Mouse (Mus musculus) thymus, postnatal 4 days (tissue): ENCODE measurements around the gene Gstt2.

ENCODE experiments used
- DNase-seq: peaks from one replicate; pipeline ENCODE4 v3.0.0; 2021

The Gstt2 gene

DNA sequence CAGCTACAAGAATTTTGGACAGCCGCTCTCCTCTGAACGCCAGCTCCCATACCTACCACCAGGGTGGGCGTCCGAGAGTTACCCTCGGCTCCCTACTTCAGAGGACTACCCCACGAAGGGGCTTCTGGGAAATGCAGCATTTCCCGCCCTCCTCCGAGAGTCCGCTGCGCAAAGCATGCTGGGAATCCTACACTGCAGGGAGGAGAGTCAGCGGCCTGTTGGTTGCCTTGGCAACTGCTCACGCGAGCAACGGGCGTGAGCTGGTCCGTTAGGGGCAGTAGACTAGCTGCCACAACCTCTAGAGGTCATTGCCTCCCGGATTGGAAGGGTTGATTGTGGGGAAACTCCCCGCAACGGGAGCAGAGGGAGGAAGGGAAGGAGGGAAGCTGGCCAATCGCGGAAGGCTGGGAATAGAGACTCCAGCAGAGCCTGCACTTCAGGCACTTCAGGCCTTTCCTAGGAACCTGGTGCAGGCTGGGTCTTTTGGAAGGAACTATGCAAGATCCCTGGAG lies at the start of gene Gstt2:
Gstt2 (minus strand) TSS at position 177 of the 512 bp plus-strand sequence.
- peak; percentile 91 for DNase-seq

DNA sequence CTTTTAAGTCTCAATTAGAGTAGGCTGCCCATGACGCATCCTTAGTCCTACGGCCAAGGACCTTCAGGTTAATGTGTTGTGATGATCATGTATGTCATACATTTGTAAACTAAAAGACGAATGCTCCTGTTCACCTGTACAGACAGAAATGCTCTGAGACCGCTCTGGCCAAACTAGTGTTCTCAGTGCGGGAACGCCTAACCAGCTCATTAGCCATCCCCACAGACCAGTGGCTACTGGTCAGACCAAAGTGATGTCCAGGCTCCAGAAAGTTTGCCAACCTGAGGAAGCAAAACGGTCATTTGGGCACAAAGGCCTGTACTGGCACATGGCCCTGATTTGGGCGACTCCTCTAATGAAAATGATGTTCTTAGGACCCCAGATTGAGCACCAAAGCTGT lies 47.5 kb upstream of the Gstt2 start:
- DNase-seq: no peak

DNA sequence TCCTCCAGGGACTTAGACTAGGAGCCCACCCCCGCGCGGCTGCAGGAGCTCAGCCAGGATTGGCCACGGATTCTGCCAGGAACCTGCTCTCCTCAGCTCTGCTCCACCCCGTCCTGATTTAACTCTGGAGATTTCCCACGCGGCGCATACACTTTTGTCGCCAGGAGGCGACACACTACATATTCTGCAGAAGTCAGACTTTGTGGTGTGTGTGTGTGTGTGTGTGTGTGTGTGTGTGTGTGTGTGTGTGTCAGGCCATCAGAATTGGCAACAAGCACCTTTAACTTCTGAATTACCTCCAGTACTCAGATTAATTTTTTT lies 46.0 kb upstream of the Gstt2 start:
- peak; percentile 74 for DNase-seq

DNA sequence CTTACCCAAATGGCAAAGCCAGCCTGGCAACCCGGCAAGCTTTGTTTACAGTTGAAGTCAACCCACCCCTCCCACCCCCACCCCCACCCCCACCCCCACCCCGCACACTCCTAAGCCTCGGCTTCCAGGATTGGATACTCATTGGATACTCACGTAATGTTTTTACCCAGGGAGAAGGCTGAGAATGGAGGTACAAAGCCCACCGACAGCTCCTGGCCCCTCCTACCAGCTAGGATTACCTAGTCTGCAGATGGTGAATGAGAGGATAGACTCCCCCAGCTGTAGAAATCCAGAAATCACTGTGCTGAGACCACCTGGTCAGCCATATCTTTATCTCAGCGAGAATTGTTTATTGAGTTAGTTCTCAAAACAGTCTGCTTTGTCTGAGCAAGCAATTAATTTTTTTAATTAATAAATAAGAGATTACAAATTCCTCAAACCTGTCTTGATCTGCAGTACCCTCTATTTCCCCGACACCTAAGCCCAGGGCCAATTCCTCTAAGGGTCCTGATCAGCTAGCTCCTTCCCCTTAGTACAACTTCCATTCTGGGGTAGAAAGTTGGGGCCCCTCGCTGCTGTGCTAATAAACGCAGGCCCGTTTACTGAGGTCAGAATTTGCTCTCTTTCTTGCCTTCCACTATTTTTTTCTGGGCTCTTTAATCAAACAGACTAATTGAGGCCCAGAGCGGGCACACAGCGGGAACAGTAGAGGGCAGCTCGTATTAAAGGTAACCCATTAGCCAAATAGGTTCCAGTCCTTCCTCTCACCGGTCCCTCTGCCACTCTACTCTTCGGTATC lies 45.4 kb upstream of the Gstt2 start:
- DNase-seq: no peak

DNA sequence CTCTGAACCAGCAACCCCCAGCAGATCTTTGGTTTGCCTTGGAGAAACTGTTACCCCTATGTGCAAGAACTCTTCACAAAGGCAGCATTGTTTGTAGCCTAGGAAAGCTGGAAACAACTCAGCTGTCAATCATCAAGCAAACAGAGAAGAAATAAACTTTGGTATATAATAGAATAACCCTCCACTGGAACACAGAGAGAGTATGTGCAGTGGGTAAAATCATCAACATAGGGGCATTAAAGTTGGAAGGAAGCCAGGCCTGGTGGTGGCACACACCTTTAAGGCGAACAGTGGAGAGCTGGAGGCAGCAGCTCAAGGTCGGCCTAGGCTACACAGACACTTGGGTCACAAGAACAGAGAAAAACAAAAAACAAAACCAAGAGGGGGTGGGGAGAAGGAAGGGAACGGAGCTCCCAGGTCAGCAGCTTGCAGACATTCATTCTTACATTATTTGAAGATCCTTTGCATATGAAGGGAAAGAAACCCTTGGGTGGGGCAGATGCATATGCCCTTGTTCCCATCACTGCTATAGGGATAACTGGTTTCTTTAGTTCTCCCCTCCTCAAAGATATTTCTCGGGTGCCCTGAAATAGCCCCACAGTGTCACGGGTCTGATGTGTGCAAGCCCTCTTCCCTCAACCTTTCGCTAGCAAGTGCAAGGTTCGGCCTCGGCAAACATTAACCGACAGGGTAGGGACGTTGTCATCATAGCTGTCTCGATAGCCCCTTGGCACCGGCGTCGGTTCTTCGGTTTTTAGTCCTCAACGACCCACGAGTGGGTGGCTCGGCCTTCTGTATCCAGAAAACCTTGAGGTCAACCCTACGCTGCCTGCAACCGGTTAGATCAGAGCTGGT lies 44.6 kb upstream of the Gstt2 start:
- no peak for DNase-seq

DNA sequence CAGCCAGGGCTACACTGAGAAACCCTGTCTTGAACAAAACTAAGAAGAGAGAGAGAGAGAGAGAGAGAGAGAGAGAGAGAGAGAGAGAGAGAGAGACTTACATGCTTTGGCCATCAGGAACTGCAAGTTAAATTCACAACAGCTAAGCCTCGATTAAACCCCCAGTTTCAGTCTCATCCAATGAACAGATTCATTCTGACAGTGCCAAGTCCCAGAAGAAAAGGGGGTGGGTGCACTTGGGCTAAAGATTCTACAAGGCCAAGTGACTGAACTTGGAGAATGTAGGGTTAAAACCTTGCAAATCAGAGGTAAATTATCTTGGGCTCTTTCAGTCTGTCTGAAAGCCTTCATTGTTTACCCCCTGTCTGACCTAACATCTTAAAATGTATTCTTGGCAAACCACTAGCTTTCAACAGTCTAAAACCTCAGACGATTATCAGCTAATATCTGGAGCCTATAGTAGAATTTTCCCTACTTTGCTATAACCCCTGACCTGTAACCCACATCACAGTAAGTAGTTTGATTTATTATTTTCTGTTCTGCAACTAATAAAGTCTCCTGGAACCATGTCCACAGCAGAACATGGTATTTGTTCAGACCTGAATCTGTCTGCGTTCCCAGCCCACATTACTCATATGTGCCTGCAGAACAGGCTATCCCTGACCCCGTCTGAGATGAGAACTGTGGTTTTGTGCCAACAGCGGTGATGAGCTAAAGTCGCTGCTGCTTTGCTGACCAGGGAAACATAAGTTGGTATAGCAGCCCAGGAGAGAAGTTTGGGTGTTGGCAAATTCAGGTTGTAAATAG lies 43.8 kb upstream of the Gstt2 start:
- no peak for DNase-seq

DNA sequence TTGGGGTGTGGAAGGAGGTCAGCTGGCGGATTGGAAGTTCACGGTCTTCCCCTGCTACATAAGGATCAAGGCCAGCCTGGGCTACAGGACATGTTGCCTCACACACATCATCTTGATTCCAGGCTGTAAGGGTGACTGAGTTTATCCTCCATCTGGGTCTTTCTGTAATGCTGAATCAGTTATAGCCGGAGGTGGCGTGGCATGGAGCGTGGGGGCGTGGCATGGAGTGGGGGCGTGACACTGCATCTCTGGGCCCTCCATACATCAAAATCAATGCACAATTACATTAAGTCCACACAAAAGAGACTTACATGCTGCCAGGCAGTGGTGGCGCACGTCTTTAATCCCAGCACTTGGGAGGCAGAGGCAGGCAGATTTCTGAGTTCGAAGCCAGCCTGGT lies 43.1 kb upstream of the Gstt2 start:
- no peak for DNase-seq

DNA sequence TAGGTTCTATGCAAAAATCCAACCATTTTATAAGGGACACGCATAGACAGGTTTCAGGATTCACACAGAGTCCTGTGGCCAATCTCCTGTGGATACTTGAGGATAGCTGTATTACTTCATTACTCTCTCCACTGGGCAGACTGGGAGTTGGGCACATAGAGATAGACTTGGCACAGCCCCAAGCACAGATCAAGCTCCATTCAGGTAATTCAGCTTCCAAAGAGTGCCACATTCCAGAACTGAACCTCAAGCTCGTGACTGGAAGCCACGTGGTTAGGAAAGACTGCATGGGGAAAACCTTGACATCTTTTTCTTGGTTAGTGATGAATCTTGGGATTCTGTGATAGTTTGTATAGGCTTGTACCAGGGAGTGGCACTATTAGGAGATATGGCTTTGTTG lies 41.6 kb upstream of the Gstt2 start:
- no peak for DNase-seq

DNA sequence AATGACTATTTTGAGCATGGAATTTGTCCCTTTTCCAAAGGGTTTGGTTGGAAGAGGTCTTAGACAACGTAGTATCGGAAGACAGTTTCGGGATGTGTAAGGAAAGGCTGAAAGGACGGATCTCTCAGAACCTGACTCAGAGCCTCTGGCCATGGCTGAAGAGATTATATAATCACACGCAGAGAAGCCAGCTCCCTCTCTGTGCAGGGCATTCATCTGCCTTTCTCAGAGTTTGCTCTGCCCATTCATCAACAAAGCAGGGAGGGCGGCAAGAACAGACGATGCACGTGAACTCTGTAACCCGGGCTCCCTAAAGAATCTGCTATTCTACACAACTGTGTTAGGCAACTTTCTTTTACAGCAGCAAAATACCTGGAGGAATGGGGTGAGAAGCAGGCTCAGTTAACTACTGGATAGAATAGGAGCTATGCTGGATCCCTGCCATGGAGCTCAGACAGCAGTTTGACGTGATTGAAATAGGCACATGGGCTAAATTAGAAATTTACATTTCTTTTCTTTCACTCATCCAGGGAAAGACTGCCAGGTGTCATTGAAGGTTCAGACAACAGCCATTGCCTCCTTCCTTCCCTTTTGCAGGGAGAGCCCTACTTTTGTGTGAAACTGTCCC lies 36.4 kb upstream of the Gstt2 start:
- DNase-seq: no peak

DNA sequence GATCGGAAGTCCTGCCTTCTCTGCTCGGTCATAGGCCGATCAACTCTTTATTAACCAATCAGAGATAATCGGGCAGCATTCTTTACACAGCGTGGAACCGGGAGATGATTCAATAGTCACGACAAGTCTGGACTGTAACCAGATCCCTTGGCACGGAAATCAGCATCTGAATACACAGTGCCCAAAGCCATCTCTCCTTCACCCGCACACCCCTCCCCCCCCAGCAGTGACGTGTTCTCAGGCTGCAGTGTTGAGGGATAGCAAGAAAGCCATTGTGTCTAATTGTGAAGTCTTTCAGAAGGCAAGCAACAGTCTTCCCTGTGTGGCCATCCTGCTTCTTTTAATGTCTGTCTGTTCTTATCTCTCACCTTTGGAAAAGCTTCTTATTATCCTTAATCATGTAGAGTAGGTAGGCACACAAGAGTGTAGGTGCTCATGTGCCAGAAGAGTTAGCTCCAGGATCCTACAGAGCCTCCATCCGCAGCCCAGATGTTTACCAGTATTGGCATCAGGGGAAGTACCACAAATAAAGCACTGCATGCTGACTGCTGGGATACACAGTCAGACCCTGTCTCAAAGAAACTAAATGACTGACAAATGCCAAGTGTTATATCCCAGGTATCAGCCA lies 35.8 kb upstream of the Gstt2 start:
- no peak for DNase-seq

DNA sequence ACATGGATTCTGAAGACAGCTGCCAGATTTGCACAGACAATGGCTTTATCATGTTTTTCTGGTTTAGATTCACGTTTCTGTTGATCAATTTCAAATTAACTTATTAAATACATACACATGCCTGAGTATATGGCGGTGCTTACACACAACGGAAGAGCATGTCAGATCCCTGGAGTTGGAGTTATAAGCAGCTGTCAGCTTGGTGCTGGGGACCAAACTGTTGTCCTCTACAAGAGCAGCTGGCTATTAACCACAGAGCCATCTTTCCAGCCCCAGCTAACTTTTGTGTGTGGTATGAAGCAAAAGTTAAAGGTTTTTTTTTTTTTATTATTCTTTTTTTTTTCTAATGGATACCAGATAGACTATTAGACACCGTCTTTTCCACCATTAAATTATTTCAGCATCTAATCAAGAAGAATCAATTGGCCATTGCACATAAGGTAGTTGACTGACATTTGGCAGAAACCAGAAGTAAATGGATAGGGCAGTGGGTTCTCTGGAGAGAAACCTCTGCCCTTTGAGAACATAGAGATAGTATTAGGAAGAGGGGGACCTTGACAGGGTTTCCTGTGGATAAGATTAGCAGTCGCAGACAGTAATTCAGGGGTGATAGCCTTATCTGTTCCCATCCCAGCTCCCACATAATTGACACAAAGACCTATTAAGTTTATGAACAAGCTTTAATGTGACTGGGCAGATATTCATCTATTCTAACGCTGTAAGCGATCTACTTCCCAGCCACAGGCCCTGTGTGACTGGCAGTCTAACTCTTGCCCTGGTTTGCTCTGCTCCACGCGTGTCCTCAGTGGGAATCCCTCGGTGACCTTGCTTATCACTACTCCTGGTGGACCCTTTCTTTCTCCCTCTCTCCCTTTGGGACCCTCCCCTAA lies 35.0 kb upstream of the Gstt2 start:
- DNase-seq: no peak

DNA sequence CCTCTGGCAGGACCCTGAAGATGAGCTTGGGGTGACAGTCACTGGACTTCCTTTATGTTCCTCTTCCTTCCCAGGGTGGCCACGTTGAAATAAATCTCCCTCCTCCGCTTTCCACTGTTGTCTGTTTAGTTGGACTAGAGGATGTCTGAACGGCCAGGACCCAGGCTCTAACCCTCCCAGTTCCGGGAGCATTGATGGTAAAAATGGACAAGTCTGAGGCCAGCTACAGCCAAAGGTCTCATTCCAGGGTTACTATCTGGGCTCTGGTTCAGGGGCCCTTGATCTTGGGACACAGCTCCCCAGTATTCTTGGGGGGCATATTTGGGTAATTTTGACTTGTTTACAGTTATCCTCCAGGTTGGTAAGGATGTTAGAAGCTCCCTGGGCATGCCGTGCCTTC lies 24.4 kb upstream of the Gstt2 start:
- no peak for DNase-seq

DNA sequence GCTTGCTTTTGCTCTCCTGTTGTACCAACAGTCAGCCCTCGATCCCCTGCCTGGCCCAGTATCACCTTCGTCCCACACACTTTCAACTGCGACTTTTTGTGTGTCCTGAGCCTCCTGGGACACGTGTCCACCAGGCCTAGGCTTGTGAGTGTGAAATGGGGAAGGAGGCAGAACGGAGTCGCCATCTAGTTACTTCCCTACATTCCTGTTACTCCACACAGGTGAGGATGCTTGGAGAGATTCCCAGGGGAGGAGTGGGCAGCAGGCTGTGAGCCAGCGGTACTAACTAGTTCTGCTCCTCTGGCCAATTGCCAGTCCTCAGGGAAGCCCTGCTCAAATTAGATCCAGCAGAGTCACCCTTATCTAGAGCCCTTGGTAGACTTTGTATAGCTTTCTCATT lies 23.5 kb upstream of the Gstt2 start:
- DNase-seq: no peak

DNA sequence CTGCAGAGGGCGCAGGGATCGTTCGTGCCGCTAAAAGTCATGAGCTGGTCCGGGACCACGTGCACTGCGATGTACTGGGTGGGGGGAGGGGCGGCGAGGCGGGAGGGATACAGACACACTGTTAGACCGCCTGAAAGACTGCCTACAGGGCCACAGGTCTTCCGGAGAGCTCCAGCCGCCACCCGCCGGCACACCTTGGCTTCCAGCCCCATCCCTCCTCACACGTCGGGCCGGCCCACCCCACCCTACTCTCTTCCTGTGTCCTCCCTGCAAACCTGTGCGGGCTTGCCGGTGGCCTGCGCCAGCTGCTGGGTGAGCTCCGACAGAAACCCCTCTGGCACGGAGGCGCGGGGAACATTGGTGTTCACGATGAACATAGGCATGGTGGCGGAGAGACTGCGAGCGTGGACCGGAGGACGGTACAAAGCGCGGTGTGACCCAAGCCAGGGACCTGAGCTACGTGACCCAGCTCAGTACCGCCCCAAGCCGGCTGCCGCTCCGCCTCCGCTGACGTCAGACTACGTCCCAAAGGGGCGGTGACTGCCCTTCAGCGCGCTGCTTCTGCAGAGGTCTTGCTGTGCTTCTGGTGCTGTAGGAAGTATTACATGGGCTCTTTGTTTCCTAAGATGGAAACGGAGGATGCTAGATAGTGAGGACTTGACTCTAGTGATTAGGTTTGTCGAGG lies 22.7 kb upstream of the Gstt2 start, which contains the start of gene Mif:
Mif (minus strand) TSS at position 455 of the 685 bp plus-strand sequence.
- peak; percentile 92 for DNase-seq

DNA sequence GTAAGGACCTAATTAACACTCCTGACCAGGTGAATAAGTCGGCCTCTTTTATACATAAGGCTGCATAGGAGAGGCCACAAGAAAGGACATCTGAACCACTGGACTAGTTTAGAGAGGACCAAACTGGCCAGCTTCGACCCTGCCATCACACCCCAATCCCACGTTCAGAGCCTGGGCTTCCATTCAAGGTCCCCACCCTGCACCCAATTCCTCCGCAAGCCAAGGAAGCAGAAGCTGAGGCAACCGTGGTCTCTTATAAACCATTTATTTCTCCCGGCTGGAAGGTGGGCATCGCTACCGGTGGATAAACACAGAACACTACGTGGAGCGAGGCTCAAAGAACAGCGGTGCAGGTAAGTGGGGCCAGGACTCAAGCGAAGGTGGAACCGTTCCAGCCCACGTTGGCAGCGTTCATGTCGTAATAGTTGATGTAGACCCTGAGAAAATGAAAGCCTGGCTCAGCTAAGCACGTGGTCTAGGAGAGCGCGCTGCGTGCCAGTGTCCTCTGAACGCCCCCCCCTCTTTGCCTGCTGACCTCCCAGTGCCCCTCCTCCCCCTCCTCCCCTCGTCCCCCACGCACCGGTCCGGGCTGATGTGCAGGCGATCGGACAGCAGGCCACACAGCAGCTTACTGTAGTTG lies 22.0 kb upstream of the Gstt2 start:
- peak; percentile 44 for DNase-seq

DNA sequence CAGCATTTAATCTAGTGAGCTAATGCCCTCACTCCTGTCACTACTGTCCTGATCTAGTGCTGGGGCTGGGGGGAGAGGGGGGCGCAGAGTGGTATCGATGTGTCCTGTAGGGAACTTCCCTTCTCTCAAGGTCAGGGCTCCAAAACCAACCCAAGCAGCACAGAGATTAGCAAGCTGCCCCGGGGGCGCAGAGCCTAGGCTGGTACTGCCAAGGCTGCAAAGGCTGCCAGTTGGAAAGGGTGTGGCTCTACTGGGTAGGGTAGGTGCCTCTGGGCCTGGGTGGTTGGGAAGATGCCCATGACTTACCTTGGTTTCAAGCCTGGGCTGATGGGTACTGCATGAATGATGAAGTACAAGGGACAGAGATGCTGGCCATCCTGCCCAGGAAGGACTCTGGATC lies 20.4 kb upstream of the Gstt2 start:
- DNase-seq: no peak

DNA sequence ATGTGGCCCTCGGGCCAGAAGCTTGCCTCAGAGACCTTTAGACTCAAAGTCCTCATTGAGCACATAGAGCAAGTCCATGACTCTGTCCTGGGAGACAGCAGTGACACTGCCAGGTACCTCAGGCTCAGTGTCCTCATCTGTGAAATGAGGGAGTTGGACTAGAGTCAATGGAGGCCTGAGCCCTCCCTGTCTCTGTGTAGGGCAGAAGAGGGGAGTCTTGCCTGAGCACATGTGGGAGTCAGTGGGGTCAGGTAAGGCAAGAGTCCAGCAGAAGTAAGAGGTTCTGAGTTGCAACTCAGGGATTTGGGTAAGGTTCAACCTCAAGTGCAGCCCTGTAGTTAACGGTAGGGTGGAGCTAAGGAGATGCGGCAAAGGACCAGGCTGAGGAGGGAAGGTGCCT lies 19.8 kb upstream of the Gstt2 start:
- no peak for DNase-seq

DNA sequence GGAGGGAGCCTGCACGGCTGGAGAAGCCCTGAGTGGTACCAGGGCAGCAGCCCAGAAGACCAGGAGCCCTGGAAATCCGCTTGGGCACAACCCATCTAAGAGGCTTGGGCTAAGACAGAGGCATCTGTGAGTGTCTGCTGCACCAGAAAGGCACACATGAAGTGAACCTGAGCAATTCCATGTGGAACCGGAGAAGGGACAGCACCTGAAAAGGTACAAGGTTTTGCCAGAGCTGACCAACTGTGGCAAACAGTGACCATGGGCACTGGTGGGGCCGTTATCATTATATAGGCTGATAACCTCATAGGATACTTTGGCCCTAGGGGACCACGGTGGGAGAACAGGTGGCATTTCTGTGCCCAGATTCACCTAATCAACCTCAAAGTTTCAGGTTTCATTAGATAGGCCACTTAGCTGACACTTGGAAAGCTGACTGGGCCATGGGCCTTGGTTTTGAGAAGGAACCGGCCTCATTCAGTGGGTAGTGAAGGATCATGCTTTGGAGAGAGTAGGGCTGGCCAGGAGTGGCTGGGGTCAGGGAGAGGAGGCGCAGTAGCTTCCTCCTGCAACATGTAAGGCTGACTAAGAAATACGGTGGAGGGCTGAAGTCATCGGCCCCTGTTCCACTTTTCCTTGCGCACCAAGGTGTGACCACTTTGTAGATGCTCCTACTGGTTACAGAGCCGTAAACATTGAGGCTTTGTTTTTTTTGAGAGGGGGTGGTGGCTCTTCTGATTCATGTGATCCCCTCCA lies 19.1 kb upstream of the Gstt2 start:
- no peak for DNase-seq

DNA sequence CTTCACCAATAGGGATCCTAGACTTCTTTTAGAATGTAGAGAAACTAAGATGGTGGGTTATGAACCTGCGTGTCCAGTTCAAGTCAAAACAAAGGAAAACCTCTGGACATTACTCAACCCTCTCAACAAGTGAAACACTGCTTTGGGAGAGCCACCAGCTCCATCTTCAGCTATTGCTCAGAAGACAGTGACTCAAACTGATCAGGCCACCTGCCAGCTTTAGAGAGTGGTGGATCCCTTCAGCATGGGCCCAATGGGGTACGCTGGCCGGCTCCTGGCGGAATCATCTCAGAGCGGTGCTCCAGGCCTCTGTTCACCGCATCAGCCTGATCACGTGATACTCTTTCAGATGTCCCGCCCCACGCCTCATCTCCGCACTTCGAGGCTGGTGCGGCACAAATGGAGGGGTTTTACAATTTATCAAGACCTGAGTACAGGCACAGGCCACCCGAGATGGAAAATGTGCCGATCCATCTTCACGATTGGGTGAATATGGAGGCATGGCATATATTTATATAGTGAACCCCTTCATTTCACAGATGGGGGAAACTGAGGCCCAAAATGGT lies 18.3 kb upstream of the Gstt2 start:
- DNase-seq: no peak
